Mouse (Mus musculus): ENCODE measurements around the gene Vrk3. TPM values are rescaled to one million over a fixed set of nuclear protein-coding genes. Genes with fewer than 3 reads are reported as not detected.

The Vrk3 gene
- polyA plus RNA-seq, 1 experiment from 2014 or later: 46.6 TPM

GRCm38 (mm10) chr7:44826771-44827170, 78.6 kb downstream of the Vrk3 start:
- WGBS: 92% methylated on average over 3 of the region's 3 CpGs
- peaks cover 76% of the 10 kb centered on the region for H3K36me3 ChIP-seq
- H3K4me3 ChIP-seq: no peak overlapping the region
- H3K4me1 ChIP-seq (replicated peaks): peaks cover 27% of the 10 kb centered on the region
- no peaks in the 10 kb centered on the region for H3K27me3 ChIP-seq (ENCODE audit: insufficient read depth, poor library complexity, severe bottlenecking)
- no peak overlapping the region for H3K27ac ChIP-seq
- no peaks in the 10 kb centered on the region for H3K9me3 ChIP-seq
- no peak for DNase-seq (ENCODE audit: low spot score)

Other genes with a start within 250 kb of the Vrk3 start
- 0.10 and 0.12 TPM in 2 replicates for gene Mybpc2, start 223.8 kb upstream of the Vrk3 start, polyA plus RNA-seq (2016; fragmentation: Nextera tagmentation; extraction: Ambion mirVana)
- 0.09 TPM in 1 of 2 replicates, not detected in the other for gene Spib, start 216.3 kb upstream of the Vrk3 start, polyA plus RNA-seq (2016; fragmentation: Nextera tagmentation; extraction: Ambion mirVana)
- 133 and 161 TPM in 2 replicates for gene Pold1, start 199.6 kb upstream of the Vrk3 start, polyA plus RNA-seq (2016; fragmentation: Nextera tagmentation; extraction: Ambion mirVana)
- gene Nr1h2, start 194.5 kb upstream of the Vrk3 start, polyA plus RNA-seq (2016; fragmentation: Nextera tagmentation; extraction: Ambion mirVana): 83.2 and 94.9 TPM in 2 replicates
- 0.38 and 0.86 TPM in 2 replicates for gene Napsa, start 176.0 kb upstream of the Vrk3 start, polyA plus RNA-seq (2016; fragmentation: Nextera tagmentation; extraction: Ambion mirVana)
- gene Kcnc3, start 157.7 kb upstream of the Vrk3 start, polyA plus RNA-seq (2016; fragmentation: Nextera tagmentation; extraction: Ambion mirVana): 1.3 and 1.5 TPM in 2 replicates
- 1.5 and 2.4 TPM in 2 replicates for gene Myh14, start 77.6 kb upstream of the Vrk3 start, polyA plus RNA-seq (2016; fragmentation: Nextera tagmentation; extraction: Ambion mirVana)
- gene Izumo2, start 39.7 kb upstream of the Vrk3 start, polyA plus RNA-seq (2016; fragmentation: Nextera tagmentation; extraction: Ambion mirVana): not detected in 2 replicates
- 3.6 and 4.0 TPM in 2 replicates for gene Zfp473, start 2.6 kb downstream of the Vrk3 start, polyA plus RNA-seq (2016; fragmentation: Nextera tagmentation; extraction: Ambion mirVana)
- gene Nup62, start 67.7 kb downstream of the Vrk3 start, polyA plus RNA-seq (2016; fragmentation: Nextera tagmentation; extraction: Ambion mirVana): 135 and 158 TPM in 2 replicates
- 1.7 and 1.9 TPM in 2 replicates for gene Il4i1, start 68.0 kb downstream of the Vrk3 start, polyA plus RNA-seq (2016; fragmentation: Nextera tagmentation; extraction: Ambion mirVana)
- gene Atf5, start 68.2 kb downstream of the Vrk3 start, polyA plus RNA-seq (2016; fragmentation: Nextera tagmentation; extraction: Ambion mirVana): 4.6 TPM in 2 replicates
- 81.7 and 93.3 TPM in 2 replicates for gene Akt1s1, start 100.6 kb downstream of the Vrk3 start, polyA plus RNA-seq (2016; fragmentation: Nextera tagmentation; extraction: Ambion mirVana)
- gene Tbc1d17, start 100.7 kb downstream of the Vrk3 start, polyA plus RNA-seq (2016; fragmentation: Nextera tagmentation; extraction: Ambion mirVana): 77.1 and 91.1 TPM in 2 replicates
- gene Pnkp, start 108.7 kb downstream of the Vrk3 start, polyA plus RNA-seq (2016; fragmentation: Nextera tagmentation; extraction: Ambion mirVana): 36.3 and 40.2 TPM in 2 replicates
- 478 and 579 TPM in 2 replicates for gene Ptov1, start 121.4 kb downstream of the Vrk3 start, polyA plus RNA-seq (2016; fragmentation: Nextera tagmentation; extraction: Ambion mirVana)
- gene Med25, start 144.3 kb downstream of the Vrk3 start, polyA plus RNA-seq (2016; fragmentation: Nextera tagmentation; extraction: Ambion mirVana): 187 and 223 TPM in 2 replicates
- gene Fuz, start 147.7 kb downstream of the Vrk3 start, polyA plus RNA-seq (2016; fragmentation: Nextera tagmentation; extraction: Ambion mirVana): 24.4 and 28.4 TPM in 2 replicates
- gene Ap2a1, start 181.1 kb downstream of the Vrk3 start, polyA plus RNA-seq (2016; fragmentation: Nextera tagmentation; extraction: Ambion mirVana): 80.7 and 93.1 TPM in 2 replicates
- gene Tsks, start 194.8 kb downstream of the Vrk3 start, polyA plus RNA-seq (2016; fragmentation: Nextera tagmentation; extraction: Ambion mirVana): 0.08 TPM in 1 of 2 replicates, not detected in the other
- 22.4 and 26.8 TPM in 2 replicates for gene Cpt1c, start 226.4 kb downstream of the Vrk3 start, polyA plus RNA-seq (2016; fragmentation: Nextera tagmentation; extraction: Ambion mirVana)
- gene Prmt1, start 238.2 kb downstream of the Vrk3 start, polyA plus RNA-seq (2016; fragmentation: Nextera tagmentation; extraction: Ambion mirVana): 843 and 861 TPM in 2 replicates
- gene Irf3, start 249.2 kb downstream of the Vrk3 start, polyA plus RNA-seq (2016; fragmentation: Nextera tagmentation; extraction: Ambion mirVana): 76.7 and 78.1 TPM in 2 replicates

Measured in hindbrain, embryonic 10.5 days (tissue).